Mouse (Mus musculus): Measurements from ENCODE around the gene Cmpk2.

DNA sequence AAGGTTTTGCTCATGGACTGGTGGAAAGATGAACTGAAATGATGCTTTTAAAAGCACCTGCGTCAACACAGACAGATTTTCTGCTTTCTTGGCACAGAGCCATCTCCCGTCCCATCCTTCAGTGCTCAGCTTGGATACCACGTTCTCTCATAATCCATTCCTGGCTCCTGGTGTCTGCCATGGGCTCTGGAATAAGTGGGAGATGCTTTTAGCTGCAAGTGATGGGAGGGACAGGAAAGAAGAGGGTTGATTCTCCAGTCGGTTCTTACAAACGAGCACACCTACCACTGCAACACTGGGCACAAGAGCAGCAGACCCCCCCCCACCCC lies 56.7 kb downstream of the Cmpk2 start:
- TF ChIP-seq FLI1 (IDR thresholded peaks at IDR 0.05; ENCODE audit: low read length): no peak
- no peak for TF ChIP-seq GATA1 (IDR thresholded peaks at IDR 0.05; ENCODE audit: borderline replicate concordance, low read length)
